Mouse (Mus musculus): Measurements from ENCODE around the gene Impg1. TPM values are rescaled to one million over a fixed set of nuclear protein-coding genes. Genes with fewer than 3 reads are reported as not detected.

Impg1 gene
- 0.02 TPM in 1 of 2 replicates, not detected in the other for polyA plus RNA-seq (2012; rRNA removed)
- polyA plus RNA-seq (2014; fragmentation: Nextera tagmentation; extraction: Ambion mirVana) = not detected in 2 replicates

DNA sequence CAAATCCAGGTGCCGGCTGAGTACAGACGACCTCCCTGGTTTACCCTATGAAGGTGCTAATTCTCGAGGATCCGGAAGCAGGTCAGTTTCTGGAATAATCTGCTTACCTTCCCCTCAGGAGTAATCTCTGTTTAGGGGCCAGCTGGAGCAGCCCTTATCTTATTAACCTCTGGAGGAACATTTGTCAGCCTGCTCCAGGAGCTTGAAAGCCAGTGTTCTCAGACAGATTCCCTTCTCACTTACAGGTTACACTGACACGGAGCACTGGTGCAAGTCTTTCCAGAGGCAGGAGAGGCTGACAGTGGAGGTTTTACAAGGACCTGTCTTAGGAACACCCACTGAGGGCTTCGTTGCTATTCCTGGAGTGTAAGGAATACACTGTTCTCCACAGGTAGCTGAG is at the start of gene Impg1:
Gene Impg1 (minus strand): TSS at position 101 of the 400 bp plus-strand sequence.
- Histone ChIP-seq H3K4me2 (ENCODE audit: low read depth) (no peak within 1 kb of the TSS), H3K9ac (replicated peaks) (no peak within 1 kb of the TSS), H3K27ac (no peak within 1 kb of the TSS), H3K27me3 (ENCODE audit: control insufficient read depth, insufficient read depth, low read length) (no peaks in the 10 kb centered on the region), H3K9me3 (ENCODE audit: control insufficient read depth, low read length) (no peaks in the 10 kb centered on the region), H3K4me1 (replicated peaks; ENCODE audit: control insufficient read depth in 2 of 2, insufficient read depth in 2 of 2, low read length in 1 of 2) (no peaks in the 10 kb centered on the region), H3K36me3 (replicated peaks; ENCODE audit: control insufficient read depth, insufficient read depth, low read depth) (no peaks in the 10 kb centered on the region), H3K4me3 (ENCODE audit: insufficient read depth in 1 of 2, low read depth in 2 of 2, low read length in 2 of 2) (no peak within 1 kb of the TSS)
- TF ChIP-seq CTCF (IDR thresholded peaks at IDR 0.05; ENCODE audit: low read depth) = no peak
- no peak for TF ChIP-seq EP300 (IDR thresholded peaks at IDR 0.05; ENCODE audit: low read depth)
- WGBS (ENCODE audit: insufficient replicate concordance) = 47% methylated on average over 6 of the region's 6 CpGs
- DNase-seq (ENCODE audit: low read depth in 3 of 3, low spot score in 3 of 3) (no peak), ATAC-seq (ENCODE audit: insufficient read depth) (no peak)

DNA sequence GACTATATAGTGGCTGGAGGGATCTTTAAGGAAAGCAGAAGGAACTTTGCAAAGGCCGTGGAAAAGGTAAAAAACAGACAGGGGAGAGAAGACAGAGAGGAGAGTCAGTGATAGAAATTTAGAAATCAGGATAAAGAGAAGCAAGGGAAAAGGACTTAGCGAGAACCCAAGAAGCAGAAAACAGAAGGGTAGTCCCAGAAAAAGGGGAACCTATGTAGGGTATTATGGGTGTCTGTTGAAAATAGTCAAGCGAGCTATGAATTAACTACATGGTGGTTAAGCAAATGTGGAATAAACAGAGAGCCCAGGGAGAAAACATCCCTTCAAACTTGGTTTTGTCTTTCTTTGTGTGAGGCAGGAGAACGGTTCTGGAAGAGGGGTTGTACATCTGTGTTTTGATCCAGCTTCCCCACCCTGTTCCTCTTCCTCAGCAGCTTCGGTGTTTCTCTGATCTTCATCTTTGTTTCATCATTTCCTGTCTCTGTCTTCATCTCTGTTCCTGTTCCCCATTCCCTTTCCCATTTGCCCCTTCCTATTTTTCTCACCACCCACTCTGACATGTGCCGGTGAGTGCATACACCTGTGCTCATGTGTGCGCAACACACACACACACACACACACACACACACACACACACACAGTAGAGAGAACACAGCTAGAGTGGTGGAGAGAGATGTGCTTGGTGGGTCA is 44.3 kb upstream of the Impg1 start:
- no peak overlapping the region for H3K4me3 ChIP-seq (ENCODE audit: insufficient read depth in 1 of 2, low read depth in 2 of 2, low read length in 2 of 2)
- no peak overlapping the region for H3K27ac ChIP-seq
- no peaks in the 10 kb centered on the region for H3K36me3 ChIP-seq (replicated peaks; ENCODE audit: control insufficient read depth, insufficient read depth, low read depth)
- no peaks in the 10 kb centered on the region for H3K4me1 ChIP-seq (replicated peaks; ENCODE audit: control insufficient read depth in 2 of 2, insufficient read depth in 2 of 2, low read length in 1 of 2)
- H3K9me3 ChIP-seq (ENCODE audit: control insufficient read depth, low read length) = no peaks in the 10 kb centered on the region
- 42% methylated on average over 7 of the region's 7 CpGs for WGBS (ENCODE audit: insufficient replicate concordance)
- H3K4me2 ChIP-seq (ENCODE audit: low read depth) = no peak overlapping the region
- H3K9ac ChIP-seq (replicated peaks) = no peak overlapping the region
- no peak for DNase-seq (ENCODE audit: low read depth in 3 of 3, low spot score in 3 of 3)
- ATAC-seq (ENCODE audit: insufficient read depth) = no peak
- H3K27me3 ChIP-seq (ENCODE audit: control insufficient read depth, insufficient read depth, low read length) = no peaks in the 10 kb centered on the region
- TF ChIP-seq CTCF (IDR thresholded peaks at IDR 0.05; ENCODE audit: low read depth) = no peak
- TF ChIP-seq EP300 (IDR thresholded peaks at IDR 0.05; ENCODE audit: low read depth) = no peak

DNA sequence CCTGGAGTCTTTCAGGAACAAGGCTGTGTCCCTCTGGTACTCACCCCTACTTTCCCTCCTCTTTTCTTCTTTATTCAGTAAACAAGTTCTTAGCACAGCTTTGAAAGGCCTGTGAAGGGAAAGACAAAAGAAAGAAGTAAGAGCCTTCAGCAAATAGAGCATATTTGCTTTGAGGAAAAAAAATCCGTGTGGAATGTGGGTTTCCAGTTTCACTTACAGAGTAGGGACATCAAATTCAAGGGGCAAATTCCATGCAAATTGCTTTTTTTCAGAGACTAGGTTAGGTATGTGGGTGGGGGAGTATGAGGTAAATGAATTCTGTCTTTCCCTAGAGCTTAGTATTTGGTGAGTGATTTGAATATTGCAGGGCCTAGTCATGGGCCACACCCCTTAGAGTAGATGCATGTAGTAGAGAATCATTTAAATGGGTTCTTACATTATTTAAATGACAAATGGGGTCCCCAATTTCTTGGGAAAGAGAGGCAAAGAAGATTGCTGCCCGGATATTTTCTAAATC is 39.3 kb upstream of the Impg1 start:
- no peak for ATAC-seq (ENCODE audit: insufficient read depth)
- no peak for TF ChIP-seq EP300 (IDR thresholded peaks at IDR 0.05; ENCODE audit: low read depth)
- H3K36me3 ChIP-seq (replicated peaks; ENCODE audit: control insufficient read depth, insufficient read depth, low read depth) = no peaks in the 10 kb centered on the region
- no peak overlapping the region for H3K4me2 ChIP-seq (ENCODE audit: low read depth)
- no peaks in the 10 kb centered on the region for H3K27me3 ChIP-seq (ENCODE audit: control insufficient read depth, insufficient read depth, low read length)
- H3K9me3 ChIP-seq (ENCODE audit: control insufficient read depth, low read length) = no peaks in the 10 kb centered on the region
- DNase-seq (ENCODE audit: low read depth in 3 of 3, low spot score in 3 of 3) = no peak
- 37% methylated on average over 2 of the region's 2 CpGs for WGBS (ENCODE audit: insufficient replicate concordance)
- H3K4me1 ChIP-seq (replicated peaks; ENCODE audit: control insufficient read depth in 2 of 2, insufficient read depth in 2 of 2, low read length in 1 of 2) = no peaks in the 10 kb centered on the region
- no peak overlapping the region for H3K27ac ChIP-seq
- H3K9ac ChIP-seq (replicated peaks) = no peak overlapping the region
- H3K4me3 ChIP-seq (ENCODE audit: insufficient read depth in 1 of 2, low read depth in 2 of 2, low read length in 2 of 2) = no peak overlapping the region

DNA sequence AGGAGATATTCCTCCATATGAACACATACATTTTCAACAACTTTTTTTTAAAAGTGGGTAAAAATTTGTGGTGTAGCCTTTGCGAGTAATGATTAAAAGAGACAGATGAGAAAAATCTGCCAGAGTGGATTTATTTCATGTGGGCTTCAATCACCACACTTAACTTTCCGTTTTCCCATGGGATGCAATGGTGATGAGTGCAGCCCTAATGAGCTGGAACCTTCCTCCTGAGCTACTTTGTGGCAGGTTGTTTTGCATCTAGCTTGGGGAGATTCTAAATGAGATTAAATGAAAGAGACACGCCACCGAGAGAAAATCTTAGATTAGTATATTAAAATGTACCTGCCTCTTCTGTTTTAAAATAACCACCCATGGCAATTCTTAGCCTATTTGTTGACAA is 26.3 kb upstream of the Impg1 start:
- Histone ChIP-seq H3K9me3 (ENCODE audit: control insufficient read depth, low read length) (no peaks in the 10 kb centered on the region), H3K27ac (no peak overlapping the region), H3K9ac (replicated peaks) (no peak overlapping the region), H3K27me3 (ENCODE audit: control insufficient read depth, insufficient read depth, low read length) (no peaks in the 10 kb centered on the region), H3K36me3 (replicated peaks; ENCODE audit: control insufficient read depth, insufficient read depth, low read depth) (no peaks in the 10 kb centered on the region), H3K4me1 (replicated peaks; ENCODE audit: control insufficient read depth in 2 of 2, insufficient read depth in 2 of 2, low read length in 1 of 2) (no peaks in the 10 kb centered on the region), H3K4me2 (ENCODE audit: low read depth) (no peak overlapping the region), H3K4me3 (ENCODE audit: insufficient read depth in 1 of 2, low read depth in 2 of 2, low read length in 2 of 2) (no peak overlapping the region)
- 59% methylated on average over 4 of the region's 4 CpGs for WGBS (ENCODE audit: insufficient replicate concordance)
- TF ChIP-seq CTCF (IDR thresholded peaks at IDR 0.05; ENCODE audit: low read depth) (no peak), EP300 (IDR thresholded peaks at IDR 0.05; ENCODE audit: low read depth) (no peak)
- ATAC-seq (ENCODE audit: insufficient read depth) (no peak), DNase-seq (ENCODE audit: low read depth in 3 of 3, low spot score in 3 of 3) (no peak)

DNA sequence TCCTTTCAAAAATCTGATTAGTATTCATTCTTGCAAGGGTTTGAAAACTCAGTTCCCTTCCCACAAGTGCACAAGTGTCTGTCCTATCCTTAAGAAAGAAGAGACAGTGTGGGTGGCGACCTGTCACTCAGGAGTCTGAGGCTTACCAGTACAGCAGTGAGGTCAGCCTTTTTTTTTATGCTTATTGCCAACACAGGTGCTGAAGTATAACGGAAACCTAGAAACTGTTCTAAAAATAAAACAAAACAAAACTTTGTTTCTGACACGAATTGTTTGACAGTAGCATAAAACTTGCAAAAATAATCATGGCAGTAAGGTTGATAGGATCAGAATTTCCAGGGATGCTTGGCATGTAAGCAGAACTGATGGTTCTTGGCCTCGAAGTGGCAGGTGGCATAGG is 4.9 kb downstream of the Impg1 start:
- no peaks in the 10 kb centered on the region for H3K4me1 ChIP-seq (replicated peaks; ENCODE audit: control insufficient read depth in 2 of 2, insufficient read depth in 2 of 2, low read length in 1 of 2)
- TF ChIP-seq CTCF (IDR thresholded peaks at IDR 0.05; ENCODE audit: low read depth) = no peak
- no peak for TF ChIP-seq EP300 (IDR thresholded peaks at IDR 0.05; ENCODE audit: low read depth)
- DNase-seq (ENCODE audit: low read depth in 3 of 3, low spot score in 3 of 3) = no peak
- no peak for ATAC-seq (ENCODE audit: insufficient read depth)
- WGBS (ENCODE audit: insufficient replicate concordance) = 40% methylated on average over 4 of the region's 4 CpGs
- no peaks in the 10 kb centered on the region for H3K9me3 ChIP-seq (ENCODE audit: control insufficient read depth, low read length)
- no peak overlapping the region for H3K4me3 ChIP-seq (ENCODE audit: insufficient read depth in 1 of 2, low read depth in 2 of 2, low read length in 2 of 2)
- H3K27me3 ChIP-seq (ENCODE audit: control insufficient read depth, insufficient read depth, low read length) = no peaks in the 10 kb centered on the region
- H3K4me2 ChIP-seq (ENCODE audit: low read depth) = no peak overlapping the region
- no peaks in the 10 kb centered on the region for H3K36me3 ChIP-seq (replicated peaks; ENCODE audit: control insufficient read depth, insufficient read depth, low read depth)
- H3K9ac ChIP-seq (replicated peaks) = no peak overlapping the region
- H3K27ac ChIP-seq = no peak overlapping the region

Measured in liver, embryonic 14.5 days (tissue).